Mouse (Mus musculus): ENCODE measurements around the gene Syp.

GRCm38 (mm10) chrX:7658785-7659589 lies 20.7 kb downstream of the Syp start:
- TF ChIP-seq CTCF (IDR thresholded peaks at IDR 0.05; ENCODE audit: borderline replicate concordance, extremely low read depth, insufficient read depth, insufficient read length) = no peak
- no peak for TF ChIP-seq POLR2A (IDR thresholded peaks at IDR 0.05; ENCODE audit: borderline replicate concordance, extremely low read depth, insufficient read depth, insufficient read length, poor library complexity, severe bottlenecking)
